Mouse (Mus musculus): ENCODE data around the gene Tmem151a.

The Tmem151a gene

DNA sequence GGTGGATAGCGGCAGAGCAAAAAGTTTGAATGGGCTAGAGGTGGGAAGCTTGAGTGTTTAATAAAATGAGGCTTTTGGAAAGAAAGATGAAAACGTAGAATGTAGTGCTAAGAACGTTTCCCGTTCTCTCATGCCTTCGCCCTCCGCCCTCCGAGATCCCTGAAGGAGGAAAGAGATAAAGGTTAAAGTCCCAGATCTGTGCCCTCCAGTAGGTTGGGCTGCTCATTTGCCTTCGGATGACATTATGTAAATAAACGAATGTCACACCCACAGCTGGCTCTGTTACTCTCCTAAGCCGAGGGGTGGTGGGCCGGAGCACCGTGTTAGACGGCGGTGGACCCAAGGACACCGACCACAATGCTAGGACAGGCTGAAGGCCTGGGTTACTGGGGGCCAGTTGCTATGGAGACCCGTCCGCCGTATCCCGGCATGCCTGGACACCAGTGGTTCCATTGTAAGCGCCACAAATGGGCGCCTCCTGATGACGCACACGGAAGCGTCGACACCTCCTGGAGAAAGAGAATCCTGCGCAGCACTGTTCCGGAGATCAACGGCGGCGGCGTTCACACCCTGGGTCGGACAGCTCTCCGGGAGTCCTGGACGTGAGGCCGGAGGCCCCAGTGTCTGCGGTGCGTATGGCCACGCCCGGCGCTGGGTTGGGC, 44.3 kb downstream of the Tmem151a start, which contains the start of gene Brms1:
TSS of gene Brms1 (plus strand) at position 493 of the 662 bp plus-strand sequence.
- peak; percentile 95 for DNase-seq (ENCODE audit: low read depth)

DNA sequence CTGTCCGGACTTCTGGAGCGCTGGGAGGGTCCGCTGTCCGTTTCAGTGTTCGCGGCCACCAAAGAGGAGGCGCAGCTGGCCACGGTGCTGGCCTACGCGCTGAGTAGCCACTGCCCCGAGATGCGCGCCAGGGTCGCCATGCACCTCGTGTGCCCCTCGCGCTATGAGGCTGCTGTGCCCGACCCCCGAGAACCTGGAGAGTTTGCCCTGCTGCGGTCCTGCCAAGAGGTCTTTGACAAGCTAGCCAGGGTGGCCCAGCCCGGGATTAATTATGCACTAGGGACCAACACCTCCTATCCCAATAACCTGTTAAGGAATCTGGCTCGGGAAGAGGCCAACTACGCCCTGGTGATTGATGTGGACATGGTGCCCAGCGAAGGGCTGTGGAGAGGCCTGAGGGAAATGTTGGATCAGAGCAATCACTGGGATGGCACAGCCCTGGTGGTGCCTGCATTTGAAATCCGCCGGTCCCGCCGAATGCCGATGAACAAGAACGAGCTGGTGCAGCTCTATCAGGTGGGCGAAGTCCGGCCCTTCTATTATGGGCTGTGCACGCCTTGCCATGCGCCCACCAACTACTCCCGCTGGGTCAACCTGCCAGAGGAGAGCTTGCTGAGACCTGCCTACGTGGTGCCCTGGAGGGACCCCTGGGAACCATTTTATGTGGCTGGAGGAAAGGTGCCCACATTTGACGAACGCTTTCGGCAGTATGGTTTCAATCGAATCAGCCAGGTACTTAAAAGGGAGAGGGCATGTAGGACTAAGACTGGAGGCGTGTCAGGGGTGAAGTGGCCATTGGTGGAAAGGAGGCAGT, 45.8 kb downstream of the Tmem151a start:
- no peak for DNase-seq (ENCODE audit: low read depth)

DNA sequence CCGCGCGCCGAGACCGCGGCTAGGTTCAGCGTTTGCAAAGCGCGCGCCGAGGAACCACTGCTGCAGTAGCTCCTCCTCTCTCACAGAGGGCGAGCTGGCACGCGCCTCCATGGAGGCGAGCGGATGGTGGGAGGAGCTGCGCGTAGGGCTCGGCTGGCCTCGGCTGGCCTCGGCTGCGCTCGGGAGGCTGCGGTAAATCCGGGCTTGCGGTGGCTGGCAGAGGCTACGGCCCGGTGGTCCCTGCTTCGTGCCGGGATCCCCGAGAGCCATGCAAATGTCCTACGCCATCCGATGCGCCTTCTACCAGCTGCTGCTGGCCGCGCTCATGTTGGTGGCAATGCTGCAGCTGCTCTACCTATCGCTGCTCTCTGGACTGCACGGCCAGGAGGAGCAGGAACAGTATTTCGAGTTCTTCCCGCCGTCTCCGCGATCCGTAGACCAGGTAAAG, 46.6 kb downstream of the Tmem151a start, which contains the start of the genes B4gat1 and AC124502.3:
TSS of gene B4gat1 (plus strand) at position 118 of the 448 bp plus-strand sequence.
TSS of gene AC124502.3 (plus strand) at position 183 of the 448 bp plus-strand sequence.
- peak; percentile 90 for DNase-seq (ENCODE audit: low read depth)

DNA sequence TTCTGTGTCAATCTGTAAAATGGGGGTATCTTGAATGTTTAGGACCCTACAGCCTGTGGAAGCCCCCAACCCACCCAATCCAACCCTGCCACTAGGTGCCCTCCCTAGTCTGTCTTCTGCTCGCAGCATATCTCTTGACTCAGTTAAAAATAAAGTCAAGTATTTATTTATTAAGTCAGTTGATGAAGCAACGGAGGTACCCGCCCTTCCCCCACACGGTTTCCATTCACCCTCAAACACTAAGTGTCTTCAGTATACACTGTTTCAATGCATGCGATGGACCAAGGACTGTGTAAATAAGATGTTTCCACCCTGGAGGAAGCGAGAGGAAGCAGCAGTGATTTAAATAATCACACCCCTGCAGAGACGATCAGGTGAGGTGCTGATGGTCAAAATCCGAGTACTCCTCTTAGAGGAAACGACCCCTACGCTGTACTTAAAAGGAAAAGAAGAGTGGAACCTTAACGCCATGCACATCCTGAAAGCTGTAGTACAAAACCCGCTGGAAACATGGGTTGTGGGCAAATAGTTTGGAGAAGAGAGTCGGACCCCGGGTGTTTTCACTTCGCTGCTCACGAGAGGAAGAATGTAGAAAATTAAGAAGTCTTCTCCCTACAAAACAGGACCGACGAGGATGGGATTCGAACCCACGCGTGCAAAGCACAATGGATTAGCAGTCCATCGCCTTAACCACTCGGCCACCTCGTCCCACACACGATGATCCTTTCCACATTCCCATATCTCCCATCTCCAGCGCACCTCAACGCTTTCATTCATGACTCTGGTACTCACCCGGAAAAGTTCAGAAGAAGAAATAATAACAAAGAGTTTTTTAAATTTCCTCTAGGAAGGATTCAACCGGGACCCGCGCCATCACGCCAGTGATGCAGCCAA, 47.4 kb downstream of the Tmem151a start:
- DNase-seq (ENCODE audit: low read depth), result peak; percentile 57

DNA sequence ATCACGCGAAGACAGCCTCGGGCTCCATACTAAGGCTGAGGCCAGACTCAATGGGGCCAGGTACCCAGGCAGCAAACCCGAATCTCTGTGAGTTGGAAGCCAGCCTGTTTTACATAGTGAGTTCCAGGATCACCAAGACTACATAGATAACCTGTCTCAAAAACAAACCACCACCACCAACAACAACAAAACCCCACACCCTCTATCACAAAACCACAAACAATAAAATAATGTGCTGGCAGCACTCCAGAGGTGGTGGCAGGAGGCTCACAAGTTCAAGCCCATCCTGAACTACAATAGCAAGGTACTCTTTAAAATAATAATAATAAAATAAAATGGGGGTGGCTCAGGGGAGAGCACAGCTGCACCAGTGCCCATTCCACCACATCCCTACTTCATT, 48.8 kb downstream of the Tmem151a start:
- no peak for DNase-seq (ENCODE audit: low read depth)

DNA sequence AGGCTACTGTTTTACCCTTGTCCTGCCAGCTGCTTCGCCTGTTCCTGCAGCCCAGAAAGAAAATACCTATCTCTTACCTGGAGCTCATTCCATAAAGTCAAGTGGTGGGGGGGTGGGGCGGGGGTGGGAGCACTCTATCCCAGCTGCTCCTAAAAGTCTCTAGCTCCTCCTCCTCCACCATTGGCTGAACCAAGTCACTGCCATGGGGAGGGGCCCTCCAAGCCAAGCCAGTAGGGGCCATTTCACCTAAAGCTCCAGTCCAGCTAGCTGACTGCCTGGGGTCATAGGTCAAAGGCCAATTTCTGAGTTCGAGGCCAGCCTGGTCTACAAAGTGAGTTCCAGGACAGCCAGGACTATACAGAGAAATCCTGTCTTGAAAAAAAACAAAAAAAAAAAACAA, 52.6 kb downstream of the Tmem151a start:
- no peak for DNase-seq (ENCODE audit: low read depth)

DNA sequence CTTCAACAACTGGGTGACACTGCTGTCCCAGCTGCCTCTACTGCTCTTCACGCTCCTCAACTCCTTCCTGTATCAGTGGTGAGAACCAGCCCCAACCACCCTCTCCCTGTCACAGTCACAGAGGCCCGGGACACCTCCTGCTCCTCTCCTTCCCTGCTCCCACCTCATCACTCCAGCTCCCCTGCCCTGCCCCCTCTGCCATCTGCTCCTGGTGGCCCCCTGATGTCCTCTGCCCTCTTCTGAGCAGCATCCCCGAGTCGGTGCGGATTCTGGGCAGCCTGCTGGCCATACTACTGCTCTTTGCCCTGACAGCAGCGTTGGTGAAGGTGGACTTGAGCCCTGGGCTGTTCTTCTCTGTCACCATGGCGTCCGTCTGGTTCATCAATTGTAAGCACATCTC, 59.2 kb downstream of the Tmem151a start:
- DNase-seq (ENCODE audit: low read depth), result no peak

DNA sequence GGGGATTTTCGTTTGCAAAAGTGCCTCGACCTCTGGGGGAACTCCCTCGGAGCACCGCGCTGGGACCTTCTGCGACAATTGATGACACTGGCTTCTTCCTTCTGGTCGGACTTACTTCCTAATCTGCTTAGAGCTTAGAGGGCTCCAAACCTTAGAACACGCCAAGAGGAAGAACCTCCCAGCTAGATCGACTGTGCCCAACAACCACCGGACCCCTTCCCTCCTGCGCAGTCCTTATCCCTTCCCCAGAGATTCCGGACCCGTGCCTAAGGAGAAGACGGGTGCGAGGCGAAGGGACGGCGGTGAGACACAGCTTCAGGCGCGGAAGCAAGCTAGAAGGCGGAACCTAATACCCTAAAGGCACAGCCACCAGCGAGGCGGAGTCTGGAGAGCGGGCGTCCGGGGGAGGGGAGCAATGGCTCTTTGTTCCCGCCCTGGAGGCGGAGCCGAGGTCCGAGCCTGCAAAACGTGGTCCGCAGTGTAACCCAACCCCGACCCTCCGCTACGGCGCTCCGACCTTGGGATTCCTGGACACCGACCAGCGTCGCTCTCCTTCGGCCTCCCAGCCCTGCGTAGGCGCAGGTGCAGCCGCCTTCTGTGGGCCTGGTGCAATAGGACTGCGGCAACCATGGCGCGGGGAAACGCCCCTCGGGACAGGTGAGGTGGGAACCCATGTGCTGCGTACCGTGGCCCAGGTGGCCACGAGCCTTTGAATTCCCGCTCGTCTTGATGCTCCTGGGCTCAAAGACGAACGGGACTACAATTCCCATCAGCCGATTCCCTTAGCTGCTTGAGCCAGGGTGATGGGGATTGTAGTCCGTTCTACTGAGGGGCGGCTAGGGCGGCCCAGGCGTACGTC, 61.5 kb downstream of the Tmem151a start, which contains the start of gene Slc29a2:
TSS of gene Slc29a2 (plus strand) at position 240 of the 859 bp plus-strand sequence.
- peak; percentile 93 for DNase-seq (ENCODE audit: low read depth)

DNA sequence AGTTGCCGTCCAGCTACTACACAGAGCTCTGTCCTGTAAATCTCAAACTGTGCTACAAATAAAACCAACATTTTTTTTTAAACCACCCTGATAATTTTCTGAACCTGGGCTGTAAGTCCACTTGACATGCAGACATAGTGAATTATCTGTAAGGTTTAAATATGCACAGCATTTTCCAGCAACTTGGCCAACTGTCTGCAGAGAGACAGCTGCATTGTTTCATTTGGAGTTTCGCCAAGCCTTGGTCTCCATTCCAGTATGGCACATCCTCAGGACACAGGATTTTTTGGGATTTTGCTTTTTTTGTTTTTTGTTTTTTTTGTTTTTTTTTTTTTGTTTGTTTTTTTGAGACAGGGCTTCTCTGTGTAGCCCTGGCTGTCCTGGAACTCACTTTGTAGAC, 63.9 kb downstream of the Tmem151a start:
- no peak for DNase-seq (ENCODE audit: low read depth)
